ENCODE assay signal across 8 mouse cellular contexts in the genomic region with DNA sequence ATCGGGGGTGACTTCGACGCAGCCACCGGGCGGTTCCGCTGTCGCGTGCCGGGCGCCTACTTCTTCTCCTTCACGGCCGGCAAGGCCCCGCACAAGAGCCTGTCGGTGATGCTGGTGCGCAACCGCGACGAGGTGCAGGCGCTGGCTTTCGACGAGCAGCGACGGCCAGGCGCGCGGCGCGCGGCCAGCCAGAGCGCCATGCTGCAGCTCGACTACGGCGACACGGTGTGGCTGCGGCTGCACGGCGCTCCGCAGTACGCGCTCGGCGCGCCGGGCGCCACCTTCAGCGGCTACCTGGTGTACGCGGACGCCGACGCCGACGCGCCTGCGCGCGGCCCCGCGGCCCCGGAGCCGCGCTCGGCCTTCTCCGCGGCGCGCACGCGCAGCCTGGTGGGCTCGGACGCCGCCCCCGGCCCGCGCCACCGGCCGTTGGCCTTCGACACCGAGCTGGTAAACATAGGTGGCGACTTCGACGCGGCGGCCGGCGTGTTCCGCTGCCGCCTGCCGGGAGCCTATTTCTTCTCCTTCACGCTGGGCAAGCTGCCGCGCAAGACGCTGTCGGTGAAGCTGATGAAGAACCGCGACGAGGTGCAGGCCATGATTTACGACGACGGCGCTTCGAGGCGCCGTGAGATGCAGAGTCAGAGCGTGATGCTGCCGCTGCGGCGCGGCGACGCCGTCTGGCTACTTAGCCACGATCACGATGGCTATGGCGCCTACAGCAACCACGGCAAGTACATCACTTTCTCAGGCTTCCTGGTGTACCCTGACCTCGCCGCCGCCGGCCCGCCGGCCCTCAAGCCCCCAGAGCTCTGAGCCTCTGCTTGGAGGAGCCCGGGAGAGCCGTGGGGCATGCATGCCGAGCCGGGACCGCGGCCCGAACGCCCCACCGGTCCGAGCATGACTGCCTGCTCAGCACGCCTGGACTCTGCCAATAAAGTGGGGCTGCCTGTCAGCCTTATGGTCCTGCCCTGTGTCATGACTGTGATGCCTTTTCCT. TPM values are rescaled to one million over a fixed set of nuclear protein-coding genes. Genes with fewer than 3 reads are reported as not detected.
DNase-seq lines count a peak whose midpoint lies in the region; ATAC-seq and TF ChIP-seq lines count a peak whose summit lies in the region.

No protein-coding gene starts in this region.

- H3K9me3 ChIP-seq in liver, embryonic 16.5 days (replicated peaks; ENCODE audit: control insufficient read depth, low read length): no peaks in the 10 kb centered on the region
- H3K9me3 ChIP-seq in neural tube, embryonic 13.5 days: no peaks in the 10 kb centered on the region

- ATAC-seq in liver, embryonic 16.5 days (ENCODE audit: low read depth): peak; percentile 73
- ATAC-seq in neural tube, embryonic 13.5 days (ENCODE audit: low read depth): peak; percentile 64

- H3K27me3 ChIP-seq in heart, adult 2 months (ENCODE audit: control insufficient read depth, insufficient read depth, low read length): peaks cover 7% of the 10 kb centered on the region; the same call in 1 of the 2 replicates
- peaks cover 57% of the 10 kb centered on the region for H3K27me3 ChIP-seq in liver, embryonic 16.5 days (ENCODE audit: control insufficient read depth, insufficient read depth, low read depth, low read length)
- peaks cover 43% of the 10 kb centered on the region for H3K27me3 ChIP-seq in neural tube, embryonic 13.5 days

- no peak for TF ChIP-seq EP300 in heart, adult 2 months (IDR thresholded peaks at IDR 0.05; ENCODE audit: insufficient read depth, low read depth, low read length)

- H3K4me3 ChIP-seq in heart, adult 2 months: peak overlapping the region; percentile 46
- peak overlapping the region; percentile 70 for H3K4me3 ChIP-seq in liver, embryonic 16.5 days (ENCODE audit: low read depth, low read length)
- peak overlapping the region; percentile 47 for H3K4me3 ChIP-seq in neural tube, embryonic 13.5 days

- peak; percentile 51 to 63 for DNase-seq in heart, adult 2 months
- DNase-seq in heart, postnatal 25 days (ENCODE audit: low spot score): no peak
- DNase-seq in cerebellum, postnatal 4 days (ENCODE audit: low spot score in 2 of 2): peak; percentile 34 to 57
- peak; percentile 44 for DNase-seq in gastrocnemius, postnatal 14 days
- peak; percentile 46 for DNase-seq in kidney, adult 11 months
- peak; percentile 66 for DNase-seq in testis, postnatal 10 days (ENCODE audit: low spot score)

- H3K4me2 ChIP-seq in liver, embryonic 16.5 days (ENCODE audit: low read depth, low read length): peak overlapping the region; percentile 97
- peak overlapping the region; percentile 79 for H3K4me2 ChIP-seq in neural tube, embryonic 13.5 days

- TF ChIP-seq CTCF in heart, adult 2 months (IDR thresholded peaks at IDR 0.05): peak; percentile 28; the same call in 1 of the 2 replicates

- no peaks in the 10 kb centered on the region for H3K36me3 ChIP-seq in heart, adult 2 months (ENCODE audit: control insufficient read depth, insufficient read depth, low read length)
- H3K36me3 ChIP-seq in liver, embryonic 16.5 days (ENCODE audit: control insufficient read depth, insufficient read depth): no peaks in the 10 kb centered on the region
- peaks cover 28% of the 10 kb centered on the region for H3K36me3 ChIP-seq in neural tube, embryonic 13.5 days

- H3K9ac ChIP-seq in heart, adult 2 months (ENCODE audit: low read depth, low read length): peak overlapping the region; percentile 46
- peak overlapping the region; percentile 69 for H3K9ac ChIP-seq in liver, embryonic 16.5 days (ENCODE audit: low read depth, low read length)
- peak overlapping the region; percentile 71 for H3K9ac ChIP-seq in neural tube, embryonic 13.5 days

- no peak for TF ChIP-seq POLR2A in heart, adult 2 months (IDR thresholded peaks at IDR 0.05; ENCODE audit: insufficient read depth, low read depth, low read length)

- H3K4me1 ChIP-seq in heart, adult 2 months (ENCODE audit: control insufficient read depth, insufficient read depth, low read length): no peaks in the 10 kb centered on the region
- peaks cover 42% of the 10 kb centered on the region for H3K4me1 ChIP-seq in liver, embryonic 16.5 days (ENCODE audit: control insufficient read depth, low read depth, low read length)
- peaks cover 53% of the 10 kb centered on the region for H3K4me1 ChIP-seq in neural tube, embryonic 13.5 days (replicated peaks)

- WGBS in heart, adult 2 months: 4% methylated on average over 133 of the region's 133 CpGs
- 4% methylated on average over 131 of the region's 133 CpGs for WGBS in liver, embryonic 16.5 days (ENCODE audit: insufficient replicate concordance)
- WGBS in neural tube, embryonic 13.5 days: 3% methylated on average over 109 of the region's 133 CpGs

- no peak overlapping the region for H3K27ac ChIP-seq in heart, adult 2 months
- H3K27ac ChIP-seq in liver, embryonic 16.5 days (ENCODE audit: low read length): peak overlapping the region; percentile 39; the same call in 1 of the 2 replicates
- peak overlapping the region; percentile 78 for H3K27ac ChIP-seq in neural tube, embryonic 13.5 days (replicated peaks)

- no peaks in the 10 kb centered on the region for H3K79me2 ChIP-seq in heart, adult 2 months (replicated peaks; ENCODE audit: control insufficient read depth, insufficient read depth, low read length)

- intact Hi-C loops in heart, adult 2 months (cut with DNase I): no loop called here
- intact Hi-C loops in heart, postnatal 25 days (cut with DNase I): no loop called here
- intact Hi-C loops in gastrocnemius, postnatal 14 days (cut with DNase I; ENCODE audit: low total_unique reads): loop anchor here (2.0 kb wide), 1 partner anchor 25 kb away; no protein-coding TSS in a partner anchor

RNA-seq across cellular contexts. Expression of a gene that starts 4.2 kb away (rescaled TPM):
- 1 to 10 TPM; 4.2 to 4.4 TPM for total RNA-seq in heart, adult 2 months (2021)
- polyA plus RNA-seq in heart, adult 2 months (2012; rRNA removed): 6.4 and 8.4 TPM in 2 replicates
- 1 to 10 TPM; 3.6 to 4.1 TPM for total RNA-seq in heart, postnatal 25 days (2021)
- 1 to 10 TPM; 5.0 to 6.5 TPM for total RNA-seq in gastrocnemius, postnatal 14 days (2021)
- 1.5 and 1.6 TPM in 2 replicates for polyA plus RNA-seq in liver, embryonic 16.5 days (2015; fragmentation: Nextera tagmentation; extraction: Ambion mirVana)
- polyA plus RNA-seq in neural tube, embryonic 13.5 days (2015; fragmentation: Nextera tagmentation; extraction: Ambion mirVana): 94.0 and 113 TPM in 2 replicates

RNA-seq across cellular contexts. Expression of a gene that starts 14.7 kb away (rescaled TPM):
- 10 to 100 TPM; 20.6 to 23.4 TPM for total RNA-seq in heart, adult 2 months (2021)
- 14.0 and 23.3 TPM in 2 replicates for polyA plus RNA-seq in heart, adult 2 months (2012; rRNA removed)
- total RNA-seq in heart, postnatal 25 days (2021): 10 to 100 TPM; 18.0 to 22.2 TPM
- 10 to 100 TPM; 12.9 to 14.5 TPM for total RNA-seq in gastrocnemius, postnatal 14 days (2021)
- 15.7 TPM in 2 replicates for polyA plus RNA-seq in liver, embryonic 16.5 days (2015; fragmentation: Nextera tagmentation; extraction: Ambion mirVana)
- 51.2 and 51.6 TPM in 2 replicates for polyA plus RNA-seq in neural tube, embryonic 13.5 days (2015; fragmentation: Nextera tagmentation; extraction: Ambion mirVana)

RNA-seq across cellular contexts. Expression of a gene that starts 14.8 kb away (rescaled TPM):
- total RNA-seq in heart, adult 2 months (2021): 100 to 1,000 TPM; 770 to 910 TPM
- 596 and 1,142 TPM in 2 replicates for polyA plus RNA-seq in heart, adult 2 months (2012; rRNA removed)
- total RNA-seq in heart, postnatal 25 days (2021): 100 to 1,000 TPM; 854 to 889 TPM
- total RNA-seq in gastrocnemius, postnatal 14 days (2021): 100 to 1,000 TPM; 444 to 537 TPM
- polyA plus RNA-seq in liver, embryonic 16.5 days (2015; fragmentation: Nextera tagmentation; extraction: Ambion mirVana): 143 and 146 TPM in 2 replicates
- 211 and 216 TPM in 2 replicates for polyA plus RNA-seq in neural tube, embryonic 13.5 days (2015; fragmentation: Nextera tagmentation; extraction: Ambion mirVana)

RNA-seq across cellular contexts. Expression of a gene that starts 42.9 kb away (rescaled TPM):
- total RNA-seq in heart, adult 2 months (2021): 100 to 1,000 TPM; 171 to 197 TPM
- 137 and 261 TPM in 2 replicates for polyA plus RNA-seq in heart, adult 2 months (2012; rRNA removed)
- total RNA-seq in heart, postnatal 25 days (2021): 100 to 1,000 TPM; 187 to 188 TPM
- 100 to 1,000 TPM; 144 to 162 TPM for total RNA-seq in gastrocnemius, postnatal 14 days (2021)
- 109 and 117 TPM in 2 replicates for polyA plus RNA-seq in liver, embryonic 16.5 days (2015; fragmentation: Nextera tagmentation; extraction: Ambion mirVana)
- polyA plus RNA-seq in neural tube, embryonic 13.5 days (2015; fragmentation: Nextera tagmentation; extraction: Ambion mirVana): 257 and 263 TPM in 2 replicates

RNA-seq across cellular contexts. Expression of a gene that starts 50.3 kb away (rescaled TPM):
- 10 to 100 TPM; 69.2 to 77.7 TPM for total RNA-seq in heart, adult 2 months (2021)
- 39.2 and 74.0 TPM in 2 replicates for polyA plus RNA-seq in heart, adult 2 months (2012; rRNA removed)
- 10 to 100 TPM; 80.9 to 84.4 TPM for total RNA-seq in heart, postnatal 25 days (2021)
- total RNA-seq in gastrocnemius, postnatal 14 days (2021): 10 to 100 TPM; 40.7 to 44.0 TPM
- polyA plus RNA-seq in liver, embryonic 16.5 days (2015; fragmentation: Nextera tagmentation; extraction: Ambion mirVana): 46.8 and 47.9 TPM in 2 replicates
- 104 and 112 TPM in 2 replicates for polyA plus RNA-seq in neural tube, embryonic 13.5 days (2015; fragmentation: Nextera tagmentation; extraction: Ambion mirVana)
